Mouse (Mus musculus): Measurements from ENCODE around the gene Maged1.
A peak's percentile ranks its signal among the peaks of the same experiment; 100 is the strongest.
"Not testable (repeated sequence)": the region's sequence is repeated elsewhere in the genome, so short reads cannot be mapped to it uniquely, and the experiment has no call there.

Gene Maged1

DNA sequence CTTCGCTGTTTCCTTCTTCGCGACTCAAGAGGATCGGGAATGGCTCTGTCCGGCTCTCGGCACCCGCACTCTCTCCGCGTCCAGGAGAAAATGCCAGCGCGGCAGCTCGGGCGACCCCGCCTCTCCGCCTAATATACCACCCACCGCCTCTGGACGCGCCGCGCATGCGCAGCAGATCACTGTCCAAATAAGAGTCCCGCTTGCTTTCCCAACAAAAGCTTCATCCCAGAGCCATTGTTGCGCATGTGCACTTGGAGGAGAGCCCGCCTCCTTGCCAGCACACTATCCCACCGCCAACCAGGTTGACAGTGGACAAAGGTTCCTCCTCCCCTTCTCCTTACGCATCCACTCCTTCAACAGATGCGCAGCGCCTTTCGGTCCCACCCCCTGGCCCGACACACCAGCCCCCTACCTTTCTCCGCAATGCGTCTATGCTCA, at the start of gene Maged1:
Gene Maged1, minus strand, starts transcription at position 226 of the 438 bp plus-strand sequence.
- peak; percentile 84 for DNase-seq

DNA sequence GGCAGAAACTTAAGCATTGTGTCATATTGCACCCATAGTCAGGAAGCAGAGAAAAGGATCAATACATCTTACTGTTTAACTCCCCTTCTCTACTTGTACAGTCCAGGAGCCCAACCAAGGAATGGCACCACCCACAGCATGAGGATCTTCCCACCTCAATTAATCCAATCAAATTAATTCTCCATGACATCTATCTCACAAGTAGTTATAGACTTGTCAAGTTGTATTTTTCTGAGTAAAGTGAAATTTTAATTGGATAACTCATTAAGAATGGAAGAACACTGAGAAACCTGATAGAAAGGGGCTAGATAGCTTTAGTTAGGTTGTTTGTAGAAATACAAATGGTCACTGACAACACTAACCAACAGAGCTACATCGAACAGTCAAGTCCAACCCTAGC, 38.3 kb upstream of the Maged1 start:
- no peak for DNase-seq

DNA sequence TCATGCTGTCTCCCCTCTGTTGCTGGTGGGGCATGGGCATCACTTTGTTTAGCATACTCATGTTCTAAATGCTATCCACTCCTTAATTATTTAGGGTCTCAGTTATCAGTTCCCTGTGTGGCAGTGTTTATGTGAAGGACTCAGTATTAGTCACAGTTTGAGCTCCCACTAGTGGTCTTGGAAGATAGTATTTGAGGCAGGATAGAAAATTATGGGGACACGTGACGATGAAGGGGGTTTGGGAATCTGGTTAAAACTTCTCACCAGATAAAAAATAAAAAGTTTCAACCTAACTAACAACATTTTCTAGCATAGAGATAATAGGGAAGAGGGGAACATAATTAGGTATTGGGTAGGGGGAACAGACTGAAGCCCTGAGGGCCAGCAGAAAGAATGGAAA, 22.8 kb upstream of the Maged1 start:
- no peak for DNase-seq

DNA sequence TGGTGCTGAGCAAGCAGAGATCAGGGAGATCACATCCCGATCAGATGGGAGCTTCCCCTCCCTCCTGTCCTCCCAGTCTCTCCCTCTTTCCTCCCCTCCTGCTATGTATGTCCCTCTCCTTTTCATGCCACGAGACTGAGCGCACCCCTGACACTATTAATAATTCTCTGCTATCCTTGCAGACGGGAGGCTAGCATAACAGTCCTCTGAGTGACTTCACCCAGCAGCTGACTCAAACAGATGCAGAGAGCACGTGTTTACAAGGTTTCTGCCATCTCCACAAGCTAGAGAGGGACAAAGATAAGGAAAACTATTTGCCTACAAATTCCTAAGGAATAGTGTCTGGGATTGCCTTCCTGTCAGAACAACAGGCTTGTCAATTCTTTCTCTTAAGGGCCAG, 20.4 kb upstream of the Maged1 start:
- no peak for DNase-seq

DNA sequence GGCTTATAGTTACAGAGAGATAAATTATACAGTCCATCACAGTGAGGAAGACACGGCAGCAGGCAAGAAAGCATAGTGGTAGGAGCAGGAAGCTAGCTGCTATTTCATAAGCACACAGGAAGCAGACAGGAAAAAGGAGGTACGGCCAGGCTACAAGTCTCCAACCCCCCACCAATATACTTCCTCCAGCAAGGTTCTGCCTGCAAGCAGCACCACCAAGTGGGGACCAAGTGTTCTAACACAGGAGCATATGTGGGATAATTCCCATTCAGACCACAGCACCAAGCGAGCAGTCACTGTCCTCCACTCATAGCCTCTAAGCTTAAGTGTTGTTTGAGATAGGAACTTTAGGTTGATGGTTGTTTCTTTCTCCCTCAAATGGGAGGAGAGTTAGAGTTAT, 6.3 kb upstream of the Maged1 start:
- no peak for DNase-seq

DNA sequence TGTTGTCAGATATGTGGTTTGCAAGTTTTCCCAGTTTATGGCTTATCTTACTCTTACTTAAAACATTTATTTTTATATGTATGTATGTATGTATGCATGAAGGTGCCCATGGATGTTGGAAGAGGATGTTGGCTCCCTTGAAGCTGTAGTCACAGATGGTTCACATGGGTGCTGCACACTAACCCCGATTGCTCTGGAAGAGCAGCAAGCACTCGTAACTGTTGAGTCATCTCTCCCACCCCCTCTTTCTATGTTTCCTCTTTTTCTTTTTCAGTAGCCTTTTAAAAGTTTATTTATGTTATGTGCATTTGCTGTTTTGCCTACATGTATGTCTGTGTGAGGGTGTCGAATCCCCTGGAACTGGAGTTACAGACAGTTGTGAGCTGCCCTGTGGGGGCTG, 4.0 kb upstream of the Maged1 start:
- DNase-seq = no peak

GRCm38 (mm10) chrX:94544923-94545322, 3.0 kb upstream of the Maged1 start:
- peak; percentile 39 for DNase-seq

- DNase-seq = no peak
Observed at GRCm38 (mm10) chrX:94542536-94542935, 593 bp upstream of the Maged1 start.

DNA sequence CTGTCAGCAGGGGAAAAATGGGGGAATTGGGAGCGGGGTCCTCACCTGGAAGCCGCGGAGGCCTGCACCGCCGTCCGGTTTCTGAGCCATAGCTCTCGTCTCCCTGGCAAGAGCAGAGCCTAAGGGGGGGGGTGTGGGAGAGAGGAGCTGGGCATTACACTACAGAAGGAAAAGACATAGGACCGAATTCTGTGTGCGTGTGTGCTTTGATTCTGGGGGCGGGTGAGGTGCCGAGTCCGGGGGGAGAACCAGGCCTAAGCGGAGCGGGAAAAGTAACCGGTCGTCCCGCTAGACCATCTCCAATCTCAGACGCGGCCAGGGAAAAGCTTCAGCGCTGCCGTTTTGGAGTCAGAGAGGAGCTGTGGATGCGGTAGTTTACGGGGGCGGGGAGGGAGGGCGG, 737 bp downstream of the Maged1 start:
- peak; percentile 8 for DNase-seq

GRCm38 (mm10) chrX:94540341-94541201, 1.4 kb downstream of the Maged1 start:
- DNase-seq = peak; percentile 39

DNA sequence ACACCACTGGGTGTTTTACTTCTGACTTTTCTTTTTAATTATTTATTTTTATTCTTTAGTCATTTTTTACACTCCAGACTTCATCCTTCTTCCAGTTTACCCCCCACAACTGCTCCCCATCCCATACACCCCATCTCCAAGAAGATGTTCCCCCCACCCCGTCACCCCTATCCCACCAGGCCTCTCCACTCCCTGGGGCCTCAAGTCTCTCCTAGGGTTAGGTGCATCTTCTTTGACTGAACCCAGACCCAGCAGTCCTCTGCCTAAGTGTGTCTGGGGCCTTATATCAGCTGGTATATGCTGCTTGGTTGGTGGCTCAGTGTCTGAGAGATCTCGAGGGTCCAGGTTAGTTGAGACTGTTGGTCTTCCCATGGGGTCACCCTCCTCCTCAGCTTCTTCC, 7.6 kb downstream of the Maged1 start:
- no peak for DNase-seq

- DNase-seq = peak; percentile 33
Observed at GRCm38 (mm10) chrX:94530301-94530700, 11.6 kb downstream of the Maged1 start.

DNA sequence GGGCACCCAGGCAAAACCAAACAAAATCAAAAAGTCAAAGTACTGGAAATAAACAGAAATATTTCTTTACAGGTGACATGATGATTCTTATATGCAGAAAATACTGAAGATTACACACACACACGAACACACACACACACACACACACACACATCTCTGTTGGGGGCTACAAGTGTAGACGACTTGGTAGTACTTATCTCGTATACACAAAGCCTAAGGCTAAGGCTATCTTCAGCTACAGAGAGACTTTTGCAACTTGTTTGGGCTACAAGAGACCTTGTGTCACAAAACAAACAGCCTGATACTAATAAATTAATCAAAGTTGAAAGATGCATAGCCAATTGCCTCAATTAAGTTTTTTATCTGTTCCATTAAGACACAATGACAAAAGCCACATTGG, 19.8 kb downstream of the Maged1 start:
- DNase-seq = no peak

DNA sequence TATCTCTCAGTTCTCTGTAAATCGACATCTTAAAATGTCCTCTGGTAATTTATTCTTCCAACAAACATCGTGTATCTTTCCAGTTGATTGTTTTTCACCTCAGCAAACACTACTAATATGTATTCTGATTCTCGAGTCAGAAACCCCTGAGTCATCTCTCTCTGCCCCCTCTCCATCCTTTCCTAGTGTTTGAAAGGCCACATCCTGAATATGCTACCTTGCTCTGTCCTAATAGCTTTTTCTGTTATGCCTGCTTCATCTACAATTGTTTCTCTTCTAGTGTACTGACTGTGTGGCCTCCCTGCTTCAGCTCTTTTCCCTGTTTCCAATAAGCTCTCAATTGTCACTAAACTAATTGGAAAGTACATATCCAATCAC, 33.5 kb downstream of the Maged1 start:
- DNase-seq = no peak

DNA sequence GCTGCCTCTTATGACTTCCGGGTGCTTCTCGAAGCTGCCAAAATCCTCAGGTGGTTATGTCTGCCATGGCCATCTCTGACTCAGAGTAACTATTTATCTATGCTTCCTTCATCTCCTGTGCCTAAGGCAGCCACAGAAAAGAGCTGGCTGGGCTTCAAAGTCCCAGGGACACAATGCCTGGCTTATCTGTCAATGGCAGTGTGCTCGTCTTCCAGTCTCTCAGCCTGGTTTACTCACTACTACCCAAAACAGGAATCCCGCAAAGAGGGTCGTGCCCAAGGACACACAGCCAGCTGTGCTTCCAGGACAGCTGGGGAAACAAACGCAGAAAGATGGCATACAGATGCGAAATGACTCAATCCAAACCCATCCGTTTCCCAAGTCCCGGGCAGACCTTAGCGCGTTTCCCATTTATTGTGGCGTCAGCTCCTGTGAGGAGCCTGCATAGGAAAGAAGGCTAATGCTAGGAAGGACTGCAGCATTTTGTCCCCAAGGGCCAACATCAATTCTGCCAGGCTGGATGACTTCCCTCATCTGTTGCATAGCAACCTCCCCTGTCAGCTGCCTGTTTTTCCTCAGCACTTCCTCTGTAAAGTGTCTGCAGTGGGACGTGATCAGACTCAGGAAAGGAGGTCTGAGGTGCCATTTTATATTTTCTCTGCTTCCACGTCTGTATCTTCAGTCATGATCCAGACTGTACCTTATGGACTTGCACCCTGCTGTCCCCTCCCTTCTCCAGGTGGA, 34.1 kb downstream of the Maged1 start:
- not testable (repeated sequence) for DNase-seq

GRCm38 (mm10) chrX:94486001-94486792, 55.7 kb downstream of the Maged1 start:
- DNase-seq = peak; percentile 78
